Mouse (Mus musculus) kidney, embryonic 16.5 days (tissue): ENCODE results near the gene Scaf4. TPM values are rescaled to one million over a fixed set of nuclear protein-coding genes. Genes with fewer than 3 reads are reported as not detected.

Experiments
- ATAC-seq: fragments of 200-750 bp; cut with Nextera tagmentation; 2 replicates; pipeline ENCODE4 v1.8.0; 2017; ENCODE audit warnings: moderate TSS enrichment; ENCODE audit not compliant: low FRiP score, low TSS enrichment
- H3K27ac ChIP-seq: fragments of 300-500 bp; sonication (generic); 2 replicates; pipeline ENCODE4 v1.5.1; 2014; ENCODE audit warnings: low read length
- H3K27me3 ChIP-seq: fragments of 300-500 bp; sonication (generic); 2 replicates; pipeline ENCODE4 v1.6.1; 2014; ENCODE audit warnings: low read length, control low read depth, mixed read lengths; ENCODE audit not compliant: insufficient read depth
- H3K36me3 ChIP-seq: fragments of 300-500 bp; sonication (generic); 2 replicates; pipeline ENCODE4 v1.6.1; 2014; ENCODE audit warnings: low read length, control low read depth, mixed read lengths; ENCODE audit not compliant: insufficient read depth
- H3K4me1 ChIP-seq: fragments of 300-500 bp; sonication (generic); 2 replicates; pipeline ENCODE4 v1.6.1; 2014; ENCODE audit warnings: low read length, control low read depth, mixed read lengths; ENCODE audit not compliant: insufficient read depth
- H3K4me2 ChIP-seq: fragments of 300-500 bp; sonication (generic); replicated peaks from 2 replicates; pipeline ENCODE4 v1.6.1; 2014; ENCODE audit warnings: low read depth, low read length
- H3K4me3 ChIP-seq: fragments of 300-500 bp; sonication (generic); 2 replicates; pipeline ENCODE4 v1.5.1; 2014; ENCODE audit warnings: mild to moderate bottlenecking, low read length
- H3K9ac ChIP-seq: fragments of 300-500 bp; sonication (generic); replicated peaks from 2 replicates; pipeline ENCODE4 v1.6.1; 2014; ENCODE audit warnings: low read length
- H3K9me3 ChIP-seq: fragments of 300-500 bp; sonication (generic); 2 replicates; pipeline ENCODE4 v1.6.1; 2016; ENCODE audit warnings: low read length, control low read depth
- WGBS: fragments of 180-500 bp; shearing (Covaris S2); extraction: QIAGEN DNeasy Blood & Tissue Kit; methylation state at CpG from one replicate; pipeline ENCODE4 v1.1.7; 2014; 5-methylcytosine and 5-hydroxymethylcytosine counted together
- polyA plus RNA-seq: library from polyadenylated mRNA; unstranded; fragments of >200 nt; fragmentation: Nextera tagmentation; extraction: Ambion mirVana; gene quantifications from 2 replicates; pipeline ENCODE4 v1.2.1, GENCODE M21; 2015

The Scaf4 gene
- polyA plus RNA-seq, 1 experiment from 2014 or later: 22.1 TPM

DNA sequence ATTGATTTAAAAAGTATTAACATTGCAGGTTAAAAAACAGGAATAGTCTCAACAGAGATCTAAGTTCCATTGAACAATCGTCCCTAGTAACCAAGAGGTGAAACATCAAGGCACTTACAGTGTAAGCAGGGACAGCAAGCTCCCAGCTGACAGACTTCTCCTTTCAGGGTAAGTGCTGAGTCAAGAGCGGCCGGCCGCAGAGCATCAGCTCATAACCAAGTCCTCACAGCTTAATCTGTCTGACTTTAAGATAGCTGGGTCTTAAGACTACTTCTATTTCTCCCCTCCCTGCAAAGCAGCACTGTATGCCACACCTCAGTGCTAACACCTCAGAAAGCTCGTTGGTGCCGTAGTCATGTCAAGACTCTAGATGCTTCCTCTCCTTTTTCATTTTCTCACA is 5.2 kb downstream of the Scaf4 start:
- Histone ChIP-seq H3K9ac (no peak overlapping the region), H3K27ac (no peak overlapping the region), H3K4me3 (no peak overlapping the region), H3K9me3 (no peaks in the 10 kb centered on the region), H3K36me3 (no peaks in the 10 kb centered on the region), H3K4me1 (peaks cover 35% of the 10 kb centered on the region), H3K27me3 (no peaks in the 10 kb centered on the region), H3K4me2 (no peak overlapping the region)
- 65% methylated on average over 6 of the region's 6 CpGs for WGBS
- ATAC-seq: no peak

DNA sequence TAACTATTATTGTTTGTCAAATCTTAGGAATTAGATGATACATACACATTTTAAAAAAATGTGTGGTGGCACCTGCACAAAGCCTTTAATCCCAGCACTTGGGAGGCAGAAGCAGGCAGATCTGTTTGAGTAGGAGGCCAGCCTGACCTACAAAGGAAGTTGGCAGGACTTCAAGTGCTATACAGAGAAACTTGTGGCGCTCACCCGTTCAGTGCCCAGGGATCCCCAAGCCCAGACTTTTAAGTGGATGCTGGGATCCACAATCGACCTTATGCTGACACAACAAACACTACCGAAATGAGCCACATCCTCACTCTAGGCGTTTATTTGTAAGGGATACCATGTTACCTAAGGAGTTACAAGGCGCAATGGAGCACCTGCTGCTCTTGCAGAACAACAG is 8.8 kb downstream of the Scaf4 start:
- WGBS: 81% methylated on average over 6 of the region's 6 CpGs
- Histone ChIP-seq H3K27me3 (no peaks in the 10 kb centered on the region), H3K4me1 (peaks cover 11% of the 10 kb centered on the region), H3K4me2 (no peak overlapping the region), H3K4me3 (no peak overlapping the region), H3K9ac (no peak overlapping the region), H3K36me3 (no peaks in the 10 kb centered on the region), H3K9me3 (no peaks in the 10 kb centered on the region), H3K27ac (no peak overlapping the region)
- no peak for ATAC-seq

DNA sequence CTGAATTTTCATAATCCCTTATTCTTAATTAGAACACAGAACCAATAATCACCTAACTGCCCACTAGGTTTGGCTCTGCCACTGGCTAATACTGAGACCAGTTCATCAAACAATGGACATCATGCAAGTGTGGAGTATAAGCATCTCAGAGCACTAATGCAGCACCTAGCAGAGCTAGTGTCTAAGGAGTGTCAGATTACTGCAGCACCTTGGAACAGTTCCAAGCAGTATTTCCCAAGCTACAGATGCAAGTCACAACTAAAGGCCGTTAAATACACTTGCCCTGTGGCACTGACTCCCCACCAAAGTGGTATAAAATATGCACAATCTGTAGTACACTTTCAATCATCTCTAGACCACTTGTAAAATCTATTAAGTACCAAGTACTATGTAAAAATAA is 17.7 kb downstream of the Scaf4 start:
- Histone ChIP-seq H3K9me3 (no peaks in the 10 kb centered on the region), H3K36me3 (peaks cover 3% of the 10 kb centered on the region; the same call in 1 of the 2 replicates), H3K27ac (no peak overlapping the region), H3K4me2 (no peak overlapping the region), H3K9ac (no peak overlapping the region), H3K4me3 (no peak overlapping the region), H3K4me1 (peaks cover 12% of the 10 kb centered on the region; the same call in 1 of the 2 replicates), H3K27me3 (no peaks in the 10 kb centered on the region)
- peak; percentile 42; the same call in 1 of the 2 replicates for ATAC-seq
- WGBS: 3% methylated on average over 1 of the region's 1 CpGs

DNA sequence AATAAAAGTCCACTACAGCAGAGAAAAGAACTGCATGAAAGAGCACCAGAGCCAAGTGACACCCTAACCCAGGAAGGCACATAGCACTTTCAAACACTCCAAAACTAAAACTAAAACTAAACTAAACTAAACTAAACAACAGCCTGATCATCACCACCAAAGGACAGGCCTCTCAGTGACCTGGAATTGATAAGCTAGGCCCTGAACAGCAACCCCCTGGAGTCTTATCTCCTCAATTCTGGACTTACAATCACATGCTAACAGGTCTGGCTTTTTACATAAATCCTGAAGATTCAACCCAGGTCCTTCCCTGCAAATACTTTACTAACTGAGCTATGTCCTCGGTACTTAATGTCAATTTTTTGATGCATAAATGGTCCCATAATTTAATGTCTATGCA is 19.2 kb downstream of the Scaf4 start:
- no peak for ATAC-seq
- H3K4me2 ChIP-seq: no peak overlapping the region
- H3K36me3 ChIP-seq: peaks cover 11% of the 10 kb centered on the region; the same call in 1 of the 2 replicates
- H3K4me1 ChIP-seq: peaks cover 12% of the 10 kb centered on the region; the same call in 1 of the 2 replicates
- H3K27me3 ChIP-seq: no peaks in the 10 kb centered on the region
- no peaks in the 10 kb centered on the region for H3K9me3 ChIP-seq
- 73% methylated on average over 1 of the region's 1 CpGs for WGBS
- H3K27ac ChIP-seq: no peak overlapping the region
- no peak overlapping the region for H3K4me3 ChIP-seq
- H3K9ac ChIP-seq: no peak overlapping the region

DNA sequence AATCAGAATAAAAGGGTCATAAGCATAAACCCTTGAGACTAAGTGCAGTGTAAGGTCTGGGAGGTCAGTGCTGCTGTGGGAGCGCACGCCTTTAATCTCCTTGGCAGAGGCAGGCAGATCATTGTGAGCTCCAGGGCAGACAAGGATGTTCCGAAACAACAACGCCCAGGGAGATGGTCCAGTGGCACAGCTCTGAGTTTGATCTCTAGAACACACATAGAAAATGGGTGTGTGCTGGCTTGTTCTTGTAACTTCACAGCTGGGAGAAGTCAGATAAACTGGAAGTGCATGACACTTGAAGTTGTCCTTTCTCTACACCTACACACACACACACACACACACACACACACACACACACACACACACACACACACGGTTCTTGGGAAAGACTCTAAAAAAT is 20.3 kb downstream of the Scaf4 start:
- Histone ChIP-seq H3K9me3 (no peaks in the 10 kb centered on the region), H3K9ac (no peak overlapping the region), H3K4me1 (peaks cover 11% of the 10 kb centered on the region; the same call in 1 of the 2 replicates), H3K27ac (no peak overlapping the region), H3K27me3 (no peaks in the 10 kb centered on the region), H3K36me3 (peaks cover 20% of the 10 kb centered on the region), H3K4me3 (no peak overlapping the region), H3K4me2 (no peak overlapping the region)
- ATAC-seq: no peak
- WGBS: 79% methylated on average over 5 of the region's 5 CpGs

DNA sequence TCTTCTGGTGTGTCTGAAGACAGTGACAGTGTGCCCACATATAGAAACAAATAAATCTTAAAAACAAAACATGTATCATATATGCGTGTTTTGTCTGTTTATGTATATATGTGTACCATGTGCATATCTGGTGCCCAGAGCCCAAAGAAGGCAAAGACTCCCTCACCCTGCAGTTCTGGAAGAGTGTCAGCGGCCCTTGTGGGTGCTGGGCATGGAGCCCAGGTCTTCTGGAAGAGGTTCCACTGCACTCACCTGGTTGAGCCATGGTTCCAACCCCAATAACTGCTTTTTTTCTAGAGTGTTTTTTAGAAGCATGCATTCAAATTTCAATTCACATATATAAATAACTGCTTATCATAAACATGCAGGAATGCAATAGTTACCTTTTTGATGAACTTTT is 22.5 kb downstream of the Scaf4 start:
- no peak for ATAC-seq

DNA sequence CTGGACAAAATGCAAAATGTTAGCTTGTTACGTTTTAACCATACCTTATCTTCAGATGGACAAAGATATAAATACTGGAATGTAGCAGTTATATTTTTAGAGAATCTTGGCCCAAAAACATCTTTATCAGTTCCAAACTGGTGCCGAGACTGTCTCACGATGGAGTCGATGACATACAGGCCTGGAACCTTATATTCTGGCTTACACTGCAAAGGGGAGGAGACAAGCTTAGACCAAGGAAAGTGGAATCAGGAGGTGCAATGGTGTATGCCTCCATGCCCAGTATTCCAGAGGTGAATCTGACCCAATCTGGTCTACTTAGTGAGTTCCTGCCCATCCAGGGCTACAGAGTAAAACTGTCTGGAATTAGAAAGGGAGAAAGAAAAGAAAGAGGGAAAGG is 24.2 kb downstream of the Scaf4 start:
- no peak overlapping the region for H3K4me3 ChIP-seq
- no peaks in the 10 kb centered on the region for H3K27me3 ChIP-seq
- no peak overlapping the region for H3K4me2 ChIP-seq
- no peaks in the 10 kb centered on the region for H3K9me3 ChIP-seq
- no peak overlapping the region for H3K27ac ChIP-seq
- H3K9ac ChIP-seq: no peak overlapping the region
- ATAC-seq: no peak
- peaks cover 45% of the 10 kb centered on the region for H3K36me3 ChIP-seq
- 78% methylated on average over 4 of the region's 4 CpGs for WGBS
- no peaks in the 10 kb centered on the region for H3K4me1 ChIP-seq

More for the DNA sequence above, 22.5 kb downstream of the Scaf4 start:
- Histone ChIP-seq H3K4me3 (no peak overlapping the region), H3K36me3 (peaks cover 37% of the 10 kb centered on the region), H3K9ac (no peak overlapping the region), H3K27ac (no peak overlapping the region), H3K4me1 (peaks cover 2% of the 10 kb centered on the region; the same call in 1 of the 2 replicates), H3K27me3 (no peaks in the 10 kb centered on the region), H3K9me3 (no peaks in the 10 kb centered on the region), H3K4me2 (no peak overlapping the region)
- 97% methylated on average over 2 of the region's 2 CpGs for WGBS

DNA sequence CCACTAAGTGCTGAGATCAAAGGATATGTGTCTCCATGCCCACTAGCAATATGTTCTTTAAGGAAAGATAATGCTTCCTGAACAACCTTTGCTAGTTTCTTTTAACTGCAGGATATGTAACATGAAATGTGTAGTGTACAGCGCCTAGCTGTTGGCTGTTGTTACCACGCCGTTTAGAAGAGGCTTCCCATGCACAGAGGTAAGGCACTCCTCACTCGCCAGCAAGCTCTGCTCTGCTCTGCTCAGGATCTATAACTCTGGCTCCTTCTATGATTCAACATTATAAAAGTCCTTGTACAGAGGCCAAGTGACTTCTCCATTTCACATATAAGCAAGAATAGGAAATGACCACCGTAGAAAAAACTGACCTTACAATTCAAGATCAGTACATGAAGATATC is 24.7 kb downstream of the Scaf4 start:
- Histone ChIP-seq H3K4me1 (no peaks in the 10 kb centered on the region), H3K9ac (no peak overlapping the region), H3K4me3 (no peak overlapping the region), H3K4me2 (no peak overlapping the region), H3K36me3 (peaks cover 49% of the 10 kb centered on the region), H3K27ac (no peak overlapping the region), H3K27me3 (no peaks in the 10 kb centered on the region), H3K9me3 (no peaks in the 10 kb centered on the region)
- no peak for ATAC-seq
- WGBS: 84% methylated on average over 5 of the region's 5 CpGs

DNA sequence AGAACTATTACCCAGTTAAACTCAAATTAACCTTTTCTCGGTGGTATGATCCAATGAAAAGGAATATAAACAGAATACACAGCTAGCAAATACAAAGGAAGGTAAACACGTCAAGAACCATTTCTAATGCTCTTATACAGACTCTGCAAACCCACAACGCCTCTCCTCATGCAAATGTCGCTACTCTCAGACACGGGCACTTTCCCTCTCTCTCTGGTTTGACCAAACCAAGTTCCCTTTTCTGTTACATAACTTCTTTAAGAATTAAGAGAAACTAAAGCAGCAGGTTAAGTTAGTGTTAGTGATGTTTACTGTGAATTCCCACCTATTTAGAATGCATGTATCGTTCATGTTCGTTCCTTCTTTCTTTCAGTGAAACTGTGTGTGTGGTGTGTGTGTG is 25.4 kb downstream of the Scaf4 start:
- WGBS: 94% methylated on average over 7 of the region's 7 CpGs
- Histone ChIP-seq H3K36me3 (peaks cover 54% of the 10 kb centered on the region), H3K4me1 (no peaks in the 10 kb centered on the region), H3K9ac (no peak overlapping the region), H3K27ac (no peak overlapping the region), H3K9me3 (no peaks in the 10 kb centered on the region), H3K4me3 (no peak overlapping the region), H3K27me3 (no peaks in the 10 kb centered on the region), H3K4me2 (no peak overlapping the region)
- no peak for ATAC-seq

DNA sequence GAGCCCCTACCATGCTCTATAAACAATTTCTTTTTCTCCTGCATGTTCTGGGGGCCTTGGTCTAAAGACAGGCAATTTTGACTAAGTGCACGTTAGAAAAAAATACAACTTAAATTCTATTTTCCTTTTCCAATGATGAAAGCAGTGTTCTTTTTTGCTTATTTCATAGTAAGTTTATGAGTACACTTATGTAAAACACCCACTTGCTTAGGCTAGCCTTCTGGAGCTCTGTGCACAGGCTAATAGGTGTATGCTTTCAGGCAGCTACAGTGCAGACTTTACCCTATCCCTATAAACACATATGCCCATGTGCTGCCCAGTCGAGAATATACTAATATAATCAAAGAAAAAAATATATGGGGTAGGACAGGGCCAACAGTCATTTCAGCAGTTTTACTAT is 31.8 kb downstream of the Scaf4 start:
- WGBS: 96% methylated on average over 2 of the region's 2 CpGs
- H3K36me3 ChIP-seq: peaks cover 66% of the 10 kb centered on the region

More for the DNA sequence above, 31.8 kb downstream of the Scaf4 start:
- Histone ChIP-seq H3K4me3 (no peak overlapping the region), H3K9ac (no peak overlapping the region), H3K4me1 (no peaks in the 10 kb centered on the region), H3K27ac (no peak overlapping the region), H3K9me3 (no peaks in the 10 kb centered on the region), H3K4me2 (no peak overlapping the region), H3K27me3 (no peaks in the 10 kb centered on the region)
- ATAC-seq: no peak
